Mouse (Mus musculus) MEL (cell line): ENCODE data around the gene Sh3gl2.

Experiments
- CTCF ChIP-seq, 3 experiments: IDR thresholded peaks in 2 of 3; conservative IDR thresholded peaks in 1 of 3; 2 replicates each; pipeline ENCODE4 v1.5.1; 2011 to 2012; ENCODE audit warnings: low read length in 3 of 3, low read depth in 2 of 3, mild to moderate bottlenecking in 2 of 3, improper control_type of control experiment in 1 of 3, inconsistent platforms in 1 of 3, mixed read lengths in 1 of 3, moderate library complexity in 1 of 3; ENCODE audit not compliant: control insufficient read depth in 1 of 3, insufficient read depth in 1 of 3, poor library complexity in 1 of 3, severe bottlenecking in 1 of 3
- EP300 ChIP-seq, 2 experiments: IDR thresholded peaks; 2 replicates each; pipeline ENCODE4 v1.6.1; 2011; ENCODE audit warnings: improper control_type of control experiment in 2 of 2, low read length in 2 of 2, low read depth in 1 of 2, mild to moderate bottlenecking in 1 of 2
- GABPA ChIP-seq: IDR thresholded peaks from 2 replicates; pipeline ENCODE4 v1.6.1; 2012; ENCODE audit warnings: low read depth, mild to moderate bottlenecking, inconsistent platforms, low read length, improper control_type of control experiment, moderate library complexity
- HCFC1 ChIP-seq: IDR thresholded peaks from 2 replicates; pipeline ENCODE4 v1.6.1; 2012; ENCODE audit warnings: low read depth, mild to moderate bottlenecking, inconsistent platforms, low read length, improper control_type of control experiment, moderate library complexity
- NRF1 ChIP-seq: IDR thresholded peaks from 2 replicates; pipeline ENCODE4 v1.6.1; 2014; ENCODE audit warnings: low read depth, mild to moderate bottlenecking, inconsistent platforms, low read length, improper control_type of control experiment, moderate library complexity; ENCODE audit not compliant: poor library complexity, insufficient read depth, severe bottlenecking
- POLR2A ChIP-seq, 2 experiments: IDR thresholded peaks; 2 replicates each; pipeline ENCODE4 v1.6.1; 2011 to 2012; ENCODE audit warnings: low read length in 2 of 2, mild to moderate bottlenecking in 2 of 2, control low read depth in 1 of 2, improper control_type of control experiment in 1 of 2, low read depth in 1 of 2, moderate library complexity in 1 of 2; ENCODE audit not compliant: control insufficient read depth in 1 of 2, insufficient read depth in 1 of 2, poor library complexity in 1 of 2
- USF1 ChIP-seq: IDR thresholded peaks from 2 replicates; pipeline ENCODE4 v1.6.1; 2014; ENCODE audit warnings: low read depth, mild to moderate bottlenecking, inconsistent platforms, low read length, improper control_type of control experiment, moderate library complexity

DNA sequence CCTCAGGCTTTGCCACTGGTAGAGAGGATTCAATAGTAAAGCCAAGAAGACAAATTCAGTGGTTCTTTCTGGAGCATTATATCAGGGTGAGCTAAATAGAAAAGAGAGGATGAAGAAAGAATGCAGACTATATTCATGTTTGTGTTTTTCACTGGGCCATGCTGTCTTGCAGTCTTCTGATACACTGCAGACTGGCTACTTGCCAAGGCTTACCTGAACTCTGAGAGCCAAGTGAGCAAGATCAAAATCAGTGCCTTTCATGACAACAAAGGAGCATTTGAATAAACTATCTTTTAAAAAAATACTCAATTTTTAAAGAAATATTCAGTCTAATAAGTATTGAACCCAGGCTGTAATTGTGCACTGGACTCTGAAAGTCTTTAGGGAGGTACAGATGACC is 131.4 kb downstream of the Sh3gl2 start:
- no peak for TF ChIP-seq HCFC1
- TF ChIP-seq GABPA, result no peak
- TF ChIP-seq NRF1, result no peak
- no peak for TF ChIP-seq POLR2A (IDR thresholded peaks at IDR 0.05; ENCODE audit: control insufficient read depth in 1 of 2, insufficient read depth in 1 of 2, low read depth in 1 of 2, low read length in 2 of 2, poor library complexity in 1 of 2)
- TF ChIP-seq EP300 (IDR thresholded peaks at IDR 0.05; ENCODE audit: low read depth in 1 of 2, low read length in 2 of 2), result no peak
- no peak for TF ChIP-seq CTCF (IDR thresholded peaks at IDR 0.05 in 2 of 3, conservative IDR thresholded peaks at IDR 0.05 in 1 of 3; ENCODE audit: control insufficient read depth in 1 of 3, insufficient read depth in 1 of 3, low read depth in 2 of 3, low read length in 3 of 3, poor library complexity in 1 of 3, severe bottlenecking in 1 of 3)
- TF ChIP-seq USF1, result no peak
